Mouse (Mus musculus): Measurements from ENCODE around the gene Mdm4.

- no peak for TF ChIP-seq POLR2A (IDR thresholded peaks at IDR 0.05; ENCODE audit: control insufficient read depth, extremely low read depth, insufficient read depth, low read length, poor library complexity)
- TF ChIP-seq CTCF (IDR thresholded peaks at IDR 0.05; ENCODE audit: borderline replicate concordance, control insufficient read depth, extremely low read depth, insufficient read depth, low read length, poor library complexity) = no peak
Measured at GRCm38 (mm10) chr1:133075651-133076400, 45.5 kb upstream of the Mdm4 start.

Measured in thymus, adult 2 months (tissue).